Mouse (Mus musculus): Measurements from ENCODE around the gene Ctbp1.
A peak's percentile ranks its signal among the peaks of the same experiment; 100 is the strongest.

The Ctbp1 gene

DNA sequence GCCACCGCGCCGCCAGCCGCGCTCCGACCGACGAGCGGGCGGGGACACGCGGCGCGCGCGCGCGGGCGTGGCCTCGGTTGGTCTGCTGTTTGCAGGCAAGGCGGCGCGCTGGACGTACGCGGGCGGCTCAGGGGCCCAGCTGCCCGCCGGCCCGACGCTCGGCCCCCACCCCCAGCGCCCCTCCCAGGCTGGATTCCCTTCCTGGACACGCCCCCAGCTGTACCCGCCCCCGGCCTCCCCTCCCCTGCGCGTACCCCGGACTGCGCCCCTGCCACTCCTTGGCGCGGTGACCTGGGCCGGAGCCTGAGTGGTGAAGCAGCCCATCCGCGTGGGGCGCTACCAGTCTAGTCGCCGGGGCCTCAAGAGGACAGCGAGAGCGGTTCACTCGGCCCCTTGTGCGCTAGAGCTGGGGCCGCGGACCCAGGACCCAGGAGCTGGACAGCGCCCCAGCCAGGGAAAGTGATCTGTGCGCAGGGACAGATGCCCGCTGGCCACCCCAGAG lies at the start of gene Ctbp1:
Gene Ctbp1, minus strand, starts transcription at position 42 of the 502 bp plus-strand sequence.
- peak; percentile 93 for DNase-seq

- DNase-seq, result no peak
Observed at GRCm38 (mm10) chr5:33324491-33324890, 49.7 kb upstream of the Ctbp1 start.

DNA sequence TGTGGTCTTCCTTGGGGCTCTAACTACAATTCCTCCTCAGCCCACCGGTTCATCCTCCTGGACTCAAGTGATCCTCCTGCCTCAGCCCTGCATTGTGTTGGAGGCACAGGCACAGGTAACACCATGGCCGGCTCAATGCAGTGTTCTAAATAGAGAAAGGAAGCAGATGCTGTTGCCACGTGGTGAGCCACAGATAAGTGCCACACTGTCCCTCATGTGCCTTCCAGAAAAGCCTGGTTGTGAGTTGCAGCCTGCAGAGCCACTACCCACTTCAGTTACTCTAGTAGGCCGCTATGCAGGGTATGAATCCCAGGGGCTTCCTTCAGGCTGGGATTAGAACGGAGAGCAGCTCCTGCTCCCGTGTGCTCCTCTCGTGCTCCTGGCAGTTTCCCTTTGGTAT lies 37.4 kb upstream of the Ctbp1 start:
- DNase-seq, result no peak

DNA sequence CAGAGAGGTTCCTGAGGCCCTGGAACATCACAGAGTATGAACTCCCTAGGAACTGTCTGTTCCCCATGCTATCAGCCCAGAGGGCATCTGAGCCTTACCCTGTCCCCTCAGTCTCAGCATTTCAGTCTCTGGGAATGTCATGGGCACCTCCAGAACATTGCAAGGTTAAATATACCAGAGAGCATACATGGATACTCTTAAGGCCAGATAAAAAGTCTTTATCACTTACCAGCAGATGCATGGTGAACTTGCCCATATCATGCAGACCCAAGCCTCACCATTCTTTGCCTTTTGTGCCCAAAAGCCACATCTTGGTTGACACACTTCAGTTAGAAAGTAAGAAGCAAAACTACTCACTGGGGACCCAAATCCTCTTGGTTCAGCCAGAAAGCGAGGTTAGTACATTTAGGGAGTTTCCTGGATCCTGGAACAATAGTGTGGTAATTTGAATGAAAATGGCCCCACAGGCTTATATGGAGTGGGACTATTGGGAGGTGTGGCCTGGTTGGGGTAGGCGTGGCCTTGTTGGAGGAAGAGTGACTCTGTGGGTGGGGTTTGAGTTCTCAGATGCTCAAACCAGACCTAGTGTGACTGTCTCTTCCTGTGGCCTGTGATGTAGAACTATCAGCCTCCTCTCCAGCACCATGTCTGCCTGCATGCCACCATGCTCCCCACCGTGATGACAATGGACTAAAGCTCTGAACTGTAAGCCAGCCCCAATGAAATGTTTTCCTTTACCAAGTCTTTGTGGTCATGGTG lies 36.1 kb upstream of the Ctbp1 start:
- DNase-seq, result no peak

GRCm38 (mm10) chr5:33301801-33302200 lies 27.0 kb upstream of the Ctbp1 start:
- DNase-seq, result no peak

DNA sequence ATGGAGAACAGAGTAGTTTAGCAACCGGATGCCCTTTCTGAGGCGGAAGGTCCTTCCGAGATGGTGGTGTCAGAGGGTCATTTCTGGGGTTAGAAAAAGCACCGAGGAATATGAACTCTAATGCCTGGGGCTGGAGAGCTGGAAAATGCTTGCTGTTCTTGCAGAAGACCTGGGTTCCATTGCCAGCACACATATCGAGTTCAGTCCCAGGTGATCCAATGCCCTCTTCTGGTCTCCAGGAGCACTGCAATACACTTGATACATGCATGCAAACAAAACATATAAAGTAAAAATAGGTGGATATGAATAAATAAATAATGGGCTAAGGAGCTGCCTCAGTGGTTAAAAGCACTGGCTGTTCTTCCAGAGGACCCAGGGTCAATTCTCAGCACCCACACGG lies 22.4 kb upstream of the Ctbp1 start:
- DNase-seq, result no peak

DNA sequence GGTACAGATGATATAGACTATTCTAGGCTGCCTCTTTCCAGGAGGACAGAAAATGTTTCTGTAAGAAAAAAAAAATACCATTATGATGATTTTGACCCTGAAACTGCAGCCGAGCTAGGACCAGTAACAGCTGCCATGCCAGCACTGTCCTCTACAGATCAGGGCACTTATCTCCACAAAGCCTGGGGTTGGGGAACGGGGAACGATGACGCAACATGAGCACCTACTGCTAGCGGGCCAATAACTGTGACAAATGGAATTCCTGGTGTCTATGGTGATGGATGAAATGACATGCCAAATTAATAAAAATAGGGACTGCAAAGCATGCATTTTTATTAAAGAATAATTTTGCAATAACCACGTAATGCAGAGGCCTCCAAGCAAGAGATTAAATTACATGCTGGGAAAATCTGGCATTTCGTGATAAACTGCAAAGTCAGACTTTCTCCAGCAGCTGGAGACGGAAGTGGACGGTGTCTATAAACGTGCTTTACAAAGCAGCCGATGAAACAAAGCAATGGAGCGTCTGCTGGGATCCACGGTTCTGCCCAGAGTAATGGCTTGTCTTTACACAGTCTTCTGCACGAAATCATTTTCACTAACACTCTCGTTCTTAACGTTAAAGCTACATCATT lies 19.1 kb upstream of the Ctbp1 start:
- DNase-seq, result no peak

DNA sequence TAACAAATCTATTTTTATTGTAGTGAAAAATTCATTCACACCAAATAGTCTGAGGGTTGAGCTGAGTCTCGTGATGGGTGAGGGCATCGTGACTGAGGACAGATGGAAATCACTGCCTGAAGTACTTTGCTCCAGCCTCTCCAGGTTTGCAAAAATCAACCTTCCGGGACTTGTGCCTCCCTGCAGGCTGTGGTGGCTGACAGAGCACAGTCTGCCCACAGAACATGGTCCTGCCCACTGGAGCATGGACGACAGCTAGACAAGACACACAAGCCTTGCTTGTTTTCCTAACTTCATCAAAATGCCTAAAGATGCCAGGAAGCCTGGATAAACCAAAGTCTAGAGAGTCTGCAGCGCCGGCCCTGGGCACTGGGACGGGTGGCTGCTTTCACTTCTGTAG lies 9.2 kb upstream of the Ctbp1 start:
- DNase-seq, result no peak

GRCm38 (mm10) chr5:33281428-33281827 lies 6.6 kb upstream of the Ctbp1 start:
- DNase-seq, result no peak

- DNase-seq, result no peak
Observed at GRCm38 (mm10) chr5:33278950-33279349, 4.2 kb upstream of the Ctbp1 start.

DNA sequence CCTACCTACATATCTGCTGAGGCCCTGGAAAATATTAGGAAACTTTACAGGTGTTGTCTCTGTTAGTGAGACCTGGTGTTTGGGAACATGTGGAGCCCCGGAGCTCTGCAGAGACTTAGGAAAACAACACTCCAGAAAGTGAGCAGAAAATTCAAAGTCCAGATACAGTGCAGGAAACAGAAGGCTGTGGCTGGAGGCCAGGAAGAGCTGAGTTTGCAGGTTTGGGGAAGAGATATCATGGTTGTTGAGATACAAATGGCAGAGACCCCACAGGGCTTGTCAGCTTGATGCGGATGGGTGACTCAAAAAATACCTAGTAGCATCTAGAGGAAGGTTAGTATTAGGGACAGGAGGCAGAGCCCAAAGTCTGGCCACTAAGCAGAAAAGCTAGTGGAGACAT lies 2.5 kb upstream of the Ctbp1 start:
- no peak for DNase-seq

DNA sequence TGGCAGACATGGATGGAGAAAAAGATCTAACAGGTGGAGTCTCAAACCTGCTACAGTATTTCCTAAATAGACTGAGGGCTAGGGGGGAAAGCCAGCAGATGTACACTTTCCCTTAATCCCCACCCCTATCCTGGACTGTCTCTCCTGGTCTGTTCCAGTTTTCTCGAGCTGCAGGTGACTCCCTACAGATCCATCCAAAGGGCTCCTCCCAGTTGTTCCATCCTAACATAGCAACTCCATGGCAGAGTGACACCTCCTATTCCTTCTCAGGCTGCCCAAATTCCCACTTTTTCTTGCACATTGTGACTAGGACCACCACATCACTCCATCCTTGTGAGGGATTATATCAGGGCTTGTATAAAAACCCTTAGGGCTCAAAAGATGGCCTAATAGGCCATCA lies 960 bp upstream of the Ctbp1 start:
- DNase-seq, result no peak

DNA sequence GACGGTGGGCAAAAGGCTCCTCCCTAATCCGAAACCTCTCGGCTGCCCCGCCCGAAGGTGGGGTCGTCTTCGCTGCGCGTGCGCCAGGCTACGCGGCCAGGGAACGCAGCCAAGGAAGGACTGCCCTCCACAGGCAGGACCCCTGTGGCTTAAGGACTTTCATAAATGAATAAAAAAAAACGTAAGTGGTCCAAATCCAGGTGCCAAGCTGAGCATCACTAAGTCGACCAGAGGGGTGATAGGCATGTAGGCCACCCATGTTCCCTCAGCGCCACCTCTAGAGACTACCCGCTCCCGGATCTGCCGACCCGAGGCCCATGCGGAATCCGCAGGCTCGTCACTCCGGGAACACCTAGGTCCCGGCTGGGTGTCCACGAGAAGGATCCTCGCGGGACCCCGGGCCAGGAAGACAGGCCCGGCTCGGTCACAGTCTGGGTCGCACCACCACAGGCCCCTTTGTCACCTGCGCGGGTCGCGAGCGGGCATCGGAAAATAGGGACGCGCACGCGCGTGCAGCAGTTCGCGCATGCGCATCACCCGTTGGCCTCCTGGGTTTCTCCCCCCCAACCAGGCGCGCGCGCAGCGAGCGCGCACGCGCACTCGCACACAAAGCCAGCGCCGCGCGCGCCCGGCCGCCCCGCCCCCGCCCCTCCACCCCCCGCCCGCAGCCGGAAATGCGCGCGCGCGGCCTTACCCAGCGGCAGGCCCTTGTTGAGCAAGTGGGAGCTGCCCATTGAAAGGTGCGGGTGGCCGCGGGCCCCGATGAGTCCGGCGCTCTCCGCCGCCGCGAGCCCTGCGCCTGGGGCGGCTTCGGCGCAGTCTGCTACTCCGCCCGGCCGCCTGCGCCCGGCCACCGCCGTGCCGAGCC lies 475 bp downstream of the Ctbp1 start:
- DNase-seq, result peak; percentile 92

DNA sequence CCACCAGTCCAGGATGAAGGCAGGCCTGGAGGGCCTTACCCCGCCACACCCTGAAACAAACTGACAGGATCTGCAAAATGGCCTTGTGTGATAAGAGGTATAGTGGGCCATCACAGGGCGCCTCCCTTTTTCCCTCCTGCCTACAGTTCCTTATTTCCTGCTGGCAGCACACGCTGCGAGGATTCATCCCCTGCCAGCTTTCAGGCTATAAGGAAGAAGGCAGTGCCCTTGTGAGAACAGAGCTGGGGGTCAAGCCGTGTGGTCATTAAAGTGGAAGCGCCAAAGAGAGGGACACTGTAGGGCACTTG lies 1.1 kb downstream of the Ctbp1 start:
- no peak for DNase-seq

GRCm38 (mm10) chr5:33272845-33273776 lies 1.7 kb downstream of the Ctbp1 start:
- DNase-seq, result no peak

GRCm38 (mm10) chr5:33272146-33272545 lies 2.6 kb downstream of the Ctbp1 start:
- DNase-seq, result no peak

- peak; percentile 83 for DNase-seq
Observed at GRCm38 (mm10) chr5:33270568-33270967, 4.2 kb downstream of the Ctbp1 start.

DNA sequence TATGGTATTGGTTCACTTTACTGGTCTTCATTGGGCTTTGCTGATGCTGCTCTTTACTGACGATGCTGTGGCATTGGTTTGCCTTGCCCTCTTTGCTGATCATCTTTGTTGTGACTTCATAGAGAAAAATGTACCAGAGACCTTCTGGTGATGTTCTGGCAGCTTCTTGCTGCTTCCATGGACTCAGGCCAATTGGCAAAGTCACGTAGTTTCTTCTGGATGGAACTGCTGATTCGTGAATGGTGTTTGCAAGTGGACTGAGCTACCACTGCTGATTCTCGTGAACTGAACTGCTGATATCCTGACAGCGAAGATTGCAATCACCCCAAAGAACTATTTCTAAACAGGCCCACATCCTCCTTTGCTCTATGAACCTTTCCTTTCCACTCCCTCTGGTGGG lies 20.4 kb downstream of the Ctbp1 start:
- no peak for DNase-seq

DNA sequence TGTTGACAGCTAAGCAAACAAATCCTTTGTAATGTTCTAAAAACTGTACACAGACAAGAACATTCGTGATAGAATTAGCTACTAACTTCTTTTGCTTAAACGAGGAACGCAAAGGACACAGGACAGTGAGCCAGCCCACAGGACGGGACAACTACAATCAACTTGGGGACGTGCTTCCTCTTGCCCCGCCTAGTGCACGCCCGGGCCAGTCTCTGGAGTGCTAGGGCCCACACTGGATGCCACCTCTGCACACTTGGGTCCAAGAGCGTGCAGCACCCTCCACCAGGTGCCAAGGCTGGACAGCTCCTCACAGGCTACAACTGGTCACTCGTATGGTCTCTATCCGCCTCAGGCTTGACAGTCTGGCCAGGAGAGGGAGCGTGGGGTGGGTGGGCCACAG lies 26.6 kb downstream of the Ctbp1 start:
- no peak for DNase-seq

GRCm38 (mm10) chr5:33247387-33247786 lies 27.4 kb downstream of the Ctbp1 start:
- DNase-seq, result no peak

DNA sequence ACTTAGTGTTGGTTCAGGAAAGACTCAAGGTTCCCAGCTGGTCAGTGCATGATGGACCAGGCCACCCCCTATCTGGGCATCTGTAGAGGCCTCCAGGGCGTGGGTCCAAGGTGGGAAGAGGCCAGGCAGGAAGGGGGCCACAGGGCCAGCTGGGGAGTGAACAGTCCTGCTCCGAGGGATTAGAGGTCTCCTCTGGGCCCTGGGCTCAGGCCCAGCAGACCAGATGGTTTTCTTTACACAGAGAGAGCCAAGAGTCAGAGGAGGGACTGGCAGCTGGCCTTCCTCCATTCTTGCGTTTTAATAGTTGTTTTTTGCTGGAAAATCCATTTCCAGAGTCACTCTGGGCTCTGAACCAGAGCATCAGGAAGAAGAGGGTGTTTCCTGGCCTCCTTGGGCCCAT lies 29.1 kb downstream of the Ctbp1 start:
- peak; percentile 49 for DNase-seq

- no peak for DNase-seq
Observed at GRCm38 (mm10) chr5:33244377-33244920, 30.3 kb downstream of the Ctbp1 start.

Measured in right cerebral cortex, adult 18-20 months (tissue).